Mouse (Mus musculus) bone marrow macrophage, adult 2 months (primary cell): ENCODE data around the gene 1700113H08Rik. TPM values are rescaled to one million over a fixed set of nuclear protein-coding genes. Genes with fewer than 3 reads are reported as not detected.

ENCODE experiments used
- H3K27ac ChIP-seq: 2 replicates; pipeline ENCODE4 v1.5.1; 2012; ENCODE audit warnings: low read depth, low read length; ENCODE audit not compliant: insufficient read depth
- H3K4me1 ChIP-seq: 2 replicates; pipeline ENCODE4 v1.6.1; 2012; ENCODE audit warnings: low read length; ENCODE audit not compliant: control insufficient read depth, insufficient read depth
- H3K4me3 ChIP-seq: 2 replicates; pipeline ENCODE4 v1.5.1; 2012; ENCODE audit warnings: mild to moderate bottlenecking, low read length, moderate library complexity; ENCODE audit not compliant: insufficient read depth
- CTCF ChIP-seq: IDR thresholded peaks from 2 replicates; pipeline ENCODE4 v1.5.1; 2012; ENCODE audit warnings: low read depth, mild to moderate bottlenecking, low read length, moderate library complexity
- POLR2A ChIP-seq: IDR thresholded peaks from 2 replicates; pipeline ENCODE4 v1.6.1; 2012; ENCODE audit warnings: mild to moderate bottlenecking, low read depth, low read length, borderline replicate concordance
- polyA plus RNA-seq: library from polyadenylated mRNA; stranded (reverse); fragments of >200 nt; gene quantifications from 2 replicates; pipeline ENCODE4 v1.2.4, GENCODE M21; 2012; ENCODE audit not compliant: missing spikeins, insufficient read depth, insufficient read length

Gene 1700113H08Rik
- polyA plus RNA-seq, 1 experiment: not detected

DNA sequence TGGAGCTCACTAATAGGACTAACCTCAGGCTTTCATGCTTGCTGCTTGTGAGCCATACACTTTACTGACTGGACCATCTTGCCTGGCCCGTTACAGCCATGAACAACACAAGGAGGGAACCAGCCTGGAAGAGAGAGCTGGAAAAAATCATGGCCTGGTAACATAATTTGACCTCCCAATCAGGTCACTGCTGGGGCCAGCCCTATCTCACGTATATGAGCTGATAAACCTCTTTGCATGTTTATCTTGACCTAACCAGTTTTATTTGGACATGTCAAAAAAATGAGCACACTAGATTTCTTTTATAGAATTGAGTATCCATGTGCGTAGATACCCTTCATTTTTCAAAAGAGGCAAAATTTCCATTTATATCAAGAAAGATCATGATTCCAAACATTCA is 213.9 kb downstream of the 1700113H08Rik start:
- no peak for TF ChIP-seq POLR2A
- TF ChIP-seq CTCF: no peak
- H3K4me1 ChIP-seq: no peaks in the 10 kb centered on the region

GRCm38 (mm10) chr10:87272133-87272622 is 214.3 kb downstream of the 1700113H08Rik start:
- no peaks in the 10 kb centered on the region for H3K4me1 ChIP-seq
- no peak for TF ChIP-seq POLR2A
- TF ChIP-seq CTCF: no peak
- no peak overlapping the region for H3K4me3 ChIP-seq
- no peak overlapping the region for H3K27ac ChIP-seq

More for the DNA sequence above, 213.9 kb downstream of the 1700113H08Rik start:
- Histone ChIP-seq H3K4me3 (no peak overlapping the region), H3K27ac (no peak overlapping the region)

- H3K4me1 ChIP-seq: no peaks in the 10 kb centered on the region
- H3K4me3 ChIP-seq: no peak overlapping the region
- H3K27ac ChIP-seq: no peak overlapping the region
- TF ChIP-seq POLR2A: no peak
- no peak for TF ChIP-seq CTCF
These were observed 217.2 kb downstream of the 1700113H08Rik start for GRCm38 (mm10) chr10:87275075-87275474.

Other genes starting within 250 kb of the 1700113H08Rik start
- 0.31 and 0.63 TPM in 2 replicates for gene Stab2, start 50.0 kb upstream of the 1700113H08Rik start, polyA plus RNA-seq